Mouse (Mus musculus) CH12.LX (cell line): ENCODE measurements around the gene Mtif2. TPM values are rescaled to one million over a fixed set of nuclear protein-coding genes. Genes with fewer than 3 reads are reported as not detected.

Experiments used
- DNase-seq: peaks from one replicate; pipeline ENCODE4 v3.0.0-alpha.2; 2013; ENCODE audit errors: extremely low read depth
- H3K27ac ChIP-seq: 2 replicates; pipeline ENCODE4 v1.5.1; 2012; ENCODE audit warnings: low read depth, mild to moderate bottlenecking, control low read depth, moderate library complexity; ENCODE audit not compliant: insufficient read depth
- H3K27me3 ChIP-seq: replicated peaks from 2 replicates; pipeline ENCODE3; 2012; ENCODE audit warnings: inconsistent platforms
- H3K36me3 ChIP-seq, 2 experiments: replicated peaks in 1 of 2; 2 replicates each; pipeline versions ENCODE3 to v1.6.1; 2012; ENCODE audit warnings: inconsistent platforms in 1 of 2, low read length in 1 of 2, mild to moderate bottlenecking in 1 of 2, mixed read lengths in 1 of 2, moderate library complexity in 1 of 2; ENCODE audit not compliant: control insufficient read depth in 1 of 2, insufficient read depth in 1 of 2
- H3K4me1 ChIP-seq, 2 experiments: 2 replicates each; pipeline ENCODE4 v1.6.1; 2012; ENCODE audit warnings: inconsistent platforms in 1 of 2, moderate library complexity in 1 of 2; ENCODE audit not compliant: insufficient read depth in 2 of 2, control insufficient read depth in 1 of 2
- H3K4me2 ChIP-seq: 2 replicates; pipeline ENCODE4 v1.6.1; 2012; ENCODE audit warnings: low read depth, mild to moderate bottlenecking, control low read depth; ENCODE audit not compliant: poor library complexity, insufficient read depth, severe bottlenecking
- H3K4me3 ChIP-seq, 3 experiments: fragments of 150-350 bp in 1 of 3; sonication (generic) in 1 of 3; replicated peaks in 1 of 3; 2 replicates each; pipeline versions ENCODE3 to v1.5.1; 2011 to 2012; ENCODE audit warnings: low read depth in 2 of 3, low read length in 2 of 3, mild to moderate bottlenecking in 2 of 3, moderate library complexity in 2 of 3, control low read depth in 1 of 3, improper control_type of control experiment in 1 of 3, inconsistent platforms in 1 of 3, mixed read lengths in 1 of 3; ENCODE audit not compliant: poor library complexity in 1 of 3
- H3K79me2 ChIP-seq: replicated peaks from 2 replicates; pipeline ENCODE4 v1.6.1; 2012; ENCODE audit warnings: mild to moderate bottlenecking, moderate library complexity; ENCODE audit not compliant: control insufficient read depth, poor library complexity, insufficient read depth, severe bottlenecking; ENCODE audit errors: extremely low read depth
- H3K9ac ChIP-seq: 2 replicates; pipeline ENCODE4 v1.6.1; 2012; ENCODE audit warnings: low read depth, mild to moderate bottlenecking, control low read depth, moderate library complexity; ENCODE audit not compliant: insufficient read depth
- H3K9me3 ChIP-seq: replicated peaks from 2 replicates; pipeline ENCODE3; 2012; ENCODE audit warnings: low read length, inconsistent platforms, mixed read lengths
- BHLHE40 ChIP-seq: IDR thresholded peaks from 2 replicates; pipeline ENCODE4 v1.6.1; 2011; ENCODE audit warnings: mild to moderate bottlenecking, low read depth, low read length, improper control_type of control experiment
- CHD1 ChIP-seq: IDR thresholded peaks from 2 replicates; pipeline ENCODE4 v1.6.1; 2012; ENCODE audit warnings: low read depth, low read length, improper control_type of control experiment, inconsistent platforms
- CHD2 ChIP-seq: IDR thresholded peaks from 2 replicates; pipeline ENCODE4 v1.6.1; 2011; ENCODE audit warnings: low read length, improper control_type of control experiment
- GABPA ChIP-seq: IDR thresholded peaks from 2 replicates; pipeline ENCODE4 v1.6.1; 2012; ENCODE audit warnings: low read depth, low read length, improper control_type of control experiment, inconsistent platforms; ENCODE audit not compliant: insufficient replicate concordance
- HCFC1 ChIP-seq: IDR thresholded peaks from 2 replicates; pipeline ENCODE4 v1.6.1; 2012; ENCODE audit warnings: low read depth, mild to moderate bottlenecking, inconsistent platforms, low read length, improper control_type of control experiment
- IRF4 ChIP-seq: IDR thresholded peaks from 2 replicates; pipeline ENCODE4 v1.6.1; 2014; ENCODE audit warnings: low read depth, mild to moderate bottlenecking, inconsistent platforms, low read length, improper control_type of control experiment
- JUND ChIP-seq: conservative IDR thresholded peaks from 2 replicates; pipeline ENCODE4 v1.6.1; 2011; ENCODE audit warnings: low read depth, low read length, improper control_type of control experiment
- KAT2A ChIP-seq: IDR thresholded peaks from 2 replicates; pipeline ENCODE4 v1.6.1; 2012; ENCODE audit warnings: low read length, improper control_type of control experiment, inconsistent platforms; ENCODE audit not compliant: insufficient replicate concordance
- MAFK ChIP-seq: IDR thresholded peaks from 2 replicates; pipeline ENCODE4 v1.6.1; 2011; ENCODE audit warnings: low read length, improper control_type of control experiment; ENCODE audit not compliant: insufficient replicate concordance
- MAX ChIP-seq: IDR thresholded peaks from 2 replicates; pipeline ENCODE4 v1.6.1; 2011; ENCODE audit warnings: low read length, improper control_type of control experiment
- MEF2A ChIP-seq: IDR thresholded peaks from 2 replicates; pipeline ENCODE4 v1.6.1; 2014; ENCODE audit warnings: low read depth, mild to moderate bottlenecking, inconsistent platforms, low read length, improper control_type of control experiment, borderline replicate concordance
- MYC ChIP-seq: IDR thresholded peaks from 2 replicates; pipeline ENCODE4 v1.6.1; 2011; ENCODE audit warnings: low read depth, mild to moderate bottlenecking, improper control_type of control experiment, low read length
- NELFE ChIP-seq: IDR thresholded peaks from 2 replicates; pipeline ENCODE4 v1.6.1; 2011; ENCODE audit warnings: low read depth, low read length, improper control_type of control experiment
- PAX5 ChIP-seq: IDR thresholded peaks from 2 replicates; pipeline ENCODE4 v1.6.1; 2012; ENCODE audit warnings: low read length, inconsistent platforms, mixed read lengths
- POLR2A ChIP-seq: IDR thresholded peaks from 2 replicates; pipeline ENCODE4 v1.6.1; 2011; ENCODE audit warnings: low read depth, mild to moderate bottlenecking, improper control_type of control experiment, low read length
- POLR2AphosphoS2 ChIP-seq: IDR thresholded peaks from 2 replicates; pipeline ENCODE4 v1.6.1; 2011; ENCODE audit warnings: low read depth, low read length, improper control_type of control experiment
- RAD21 ChIP-seq: IDR thresholded peaks from 2 replicates; pipeline ENCODE4 v1.6.1; 2011; ENCODE audit warnings: low read depth, mild to moderate bottlenecking, low read length, improper control_type of control experiment, moderate library complexity
- SIN3A ChIP-seq: IDR thresholded peaks from 2 replicates; pipeline ENCODE4 v1.6.1; 2012; ENCODE audit warnings: low read length, improper control_type of control experiment, inconsistent platforms
- SMC3 ChIP-seq: IDR thresholded peaks from 2 replicates; pipeline ENCODE4 v1.6.1; 2011; ENCODE audit warnings: low read depth, low read length, improper control_type of control experiment
- TBP ChIP-seq: conservative IDR thresholded peaks from 2 replicates; pipeline ENCODE4 v1.6.1; 2011; ENCODE audit warnings: low read depth, low read length, improper control_type of control experiment
- TCF12 ChIP-seq: IDR thresholded peaks from 2 replicates; pipeline ENCODE4 v1.6.1; 2014; ENCODE audit warnings: low read depth, mild to moderate bottlenecking, inconsistent platforms, low read length, improper control_type of control experiment
- UBTF ChIP-seq: IDR thresholded peaks from 2 replicates; pipeline ENCODE4 v1.6.1; 2012; ENCODE audit warnings: low read depth, mild to moderate bottlenecking, inconsistent platforms, low read length, improper control_type of control experiment, moderate library complexity
- USF1 ChIP-seq: IDR thresholded peaks from 2 replicates; pipeline ENCODE4 v1.6.1; 2014; ENCODE audit warnings: low read depth, mild to moderate bottlenecking, inconsistent platforms, low read length, improper control_type of control experiment
- USF2 ChIP-seq: conservative IDR thresholded peaks from 2 replicates; pipeline ENCODE4 v1.6.1; 2011; ENCODE audit warnings: low read depth, low read length, improper control_type of control experiment
- ZC3H11A ChIP-seq: IDR thresholded peaks from 2 replicates; pipeline ENCODE4 v1.6.1; 2012; ENCODE audit warnings: low read depth, mild to moderate bottlenecking, inconsistent platforms, low read length, improper control_type of control experiment
- ZKSCAN1 ChIP-seq: IDR thresholded peaks from 2 replicates; pipeline ENCODE4 v1.6.1; 2012; ENCODE audit warnings: low read depth, inconsistent platforms, low read length, improper control_type of control experiment, borderline replicate concordance
- ZMIZ1 ChIP-seq: IDR thresholded peaks from 2 replicates; pipeline ENCODE4 v1.6.1; 2012; ENCODE audit warnings: low read depth, mild to moderate bottlenecking, inconsistent platforms, low read length, improper control_type of control experiment
- dilution Hi-C: fragments of 300-500 bp; cut with MboI; formaldehyde crosslinking; loops from 2 replicates; pipeline ENCODE4 v1.14.3; 2020; ENCODE audit warnings: low sequenced_read_pairs; ENCODE audit not compliant: extremely low pct_unique_long_range_greater_than_20kb, extremely low pct_ligation_motif_present
- in situ Hi-C: fragments of 300-500 bp; cut with MboI; formaldehyde crosslinking; loops from 3 replicates; pipeline ENCODE4 v1.14.3; 2019; ENCODE audit warnings: low sequenced_read_pairs, low pct_ligation_motif_present, low pct_unique_long_range_greater_than_20kb, mixed read lengths
- polyA plus RNA-seq: library from polyadenylated mRNA; unstranded; fragments of >175 nt; gene quantifications from 2 replicates; pipeline ENCODE4 v1.2.1, GENCODE M21; 2012; ENCODE audit warnings: low read depth; ENCODE audit not compliant: insufficient read length
- total RNA-seq, 2 experiments: library from RNA; depleted of rRNA; stranded (reverse); fragments of 300-350 nt in 1 of 2; fragments of >200 nt in 1 of 2; gene quantifications; 2 replicates each; pipeline ENCODE4 v1.2.3; 2012 to 2014

Mtif2 gene
- total and polyA plus RNA-seq, 3 experiments: 38.3 to 68.9 (median 41.7) TPM

GRCm38 (mm10) chr11:29514682-29515412, 11.4 kb upstream of the Mtif2 start, which contains the start of gene Prorsd1 (continued):
- peak; percentile 96 for TF ChIP-seq ZMIZ1
- TF ChIP-seq SIN3A: peak; percentile 75
- TF ChIP-seq, all 38 proteins: peak for 19

GRCm38 (mm10) chr11:29538201-29538600, 12.0 kb downstream of the Mtif2 start:
- H3K4me2 ChIP-seq: no peak overlapping the region
- TF ChIP-seq JUND (no peak), PAX5 (no peak), POLR2AphosphoS2 (no peak), ZKSCAN1 (no peak), TBP (no peak), SIN3A (no peak), NELFE (no peak), IRF4 (no peak), MAX (no peak), BHLHE40 (no peak)
- TF ChIP-seq, all 38 proteins: peak for 0
- H3K9ac ChIP-seq: no peak overlapping the region
- no peak overlapping the region for H3K27ac ChIP-seq
- no peaks in the 10 kb centered on the region for H3K27me3 ChIP-seq
- DNase-seq: no peak
- H3K4me1 ChIP-seq: peaks cover 2 to 14% of the 10 kb centered on the region in 2 experiments; a peak in 1 of 4 replicates
- H3K9me3 ChIP-seq: no peaks in the 10 kb centered on the region
- dilution Hi-C loops: no loop called here
- in situ Hi-C loops: loop anchor here (25.0 kb wide), 1 partner anchor 276 kb away; no protein-coding TSS in a partner anchor
- H3K79me2 ChIP-seq: no peaks in the 10 kb centered on the region
- H3K4me3 ChIP-seq: no peak overlapping the region
- peaks cover 44 to 84% of the 10 kb centered on the region in 2 experiments for H3K36me3 ChIP-seq

GRCm38 (mm10) chr11:29544225-29544945, 18.2 kb downstream of the Mtif2 start:
- no peak for DNase-seq
- H3K27ac ChIP-seq: no peak overlapping the region
- no peak overlapping the region for H3K4me2 ChIP-seq
- peaks cover 37 to 62% of the 10 kb centered on the region in 2 experiments for H3K36me3 ChIP-seq
- no peaks in the 10 kb centered on the region for H3K27me3 ChIP-seq
- no peak overlapping the region for H3K4me3 ChIP-seq
- in situ Hi-C loops (loop anchor here (10.0 to 25.0 kb wide), 2 partner anchors 282 to 340 kb away; no protein-coding TSS in a partner anchor), dilution Hi-C loops (no loop called here)
- H3K4me1 ChIP-seq: peaks cover 0 to 29% of the 10 kb centered on the region in 2 experiments; a peak in 3 of 4 replicates
- H3K9me3 ChIP-seq: no peaks in the 10 kb centered on the region
- H3K9ac ChIP-seq: no peak overlapping the region
- peaks cover 35% of the 10 kb centered on the region for H3K79me2 ChIP-seq
- no peak for TF ChIP-seq RAD21
- no peak for TF ChIP-seq TCF12
- no peak for TF ChIP-seq USF2
- TF ChIP-seq NELFE: peak; percentile 40; the same call in 1 of the 2 replicates
- no peak; the same call in 1 of the 2 replicates for TF ChIP-seq SMC3
- no peak for TF ChIP-seq IRF4
- TF ChIP-seq GABPA: no peak
- TF ChIP-seq POLR2A: peak; percentile 31; the same call in 1 of the 2 replicates
- no peak for TF ChIP-seq ZC3H11A
- TF ChIP-seq MEF2A: no peak
- TF ChIP-seq POLR2AphosphoS2: peak; percentile 76; the same call in 1 of the 2 replicates
- no peak for TF ChIP-seq UBTF
- TF ChIP-seq MYC: no peak
- TF ChIP-seq JUND: no peak
- TF ChIP-seq USF1: no peak
- no peak for TF ChIP-seq ZKSCAN1
- TF ChIP-seq CHD2: peak; percentile 68; the same call in 1 of the 2 replicates
- no peak for TF ChIP-seq CHD1
- no peak for TF ChIP-seq HCFC1
- TF ChIP-seq KAT2A: no peak
- TF ChIP-seq MAFK: no peak
